Mouse (Mus musculus): Measurements from ENCODE around the gene Cwc25. TPM values are rescaled to one million over a fixed set of nuclear protein-coding genes. Genes with fewer than 3 reads are reported as not detected.
"Not testable (repeated sequence)": the region's sequence is repeated elsewhere in the genome, so short reads cannot be mapped to it uniquely, and the experiment has no call there.

Cwc25 gene
- polyA plus RNA-seq, 1 experiment from 2014 or later: 10.5 TPM

- 0 out of 2 replicates have a peak, but pooled peaks cover 3% of the 10 kb centered on the region for H3K9me3 ChIP-seq (ENCODE audit: control insufficient read depth, low read length)
- peak overlapping the region; percentile 89; the same call in 1 of the 2 replicates for H3K4me2 ChIP-seq (ENCODE audit: low read length)
- 39% methylated on average over 8 of the region's 8 CpGs for WGBS
- H3K36me3 ChIP-seq (ENCODE audit: control insufficient read depth, insufficient read depth, low read length): no peaks in the 10 kb centered on the region
- no peaks in the 10 kb centered on the region for H3K27me3 ChIP-seq (replicated peaks; ENCODE audit: control insufficient read depth, insufficient read depth, low read length)
- no peak overlapping the region for H3K27ac ChIP-seq (ENCODE audit: low read depth)
- H3K4me1 ChIP-seq (replicated peaks; ENCODE audit: control insufficient read depth, insufficient read depth, low read length): peaks cover 20% of the 10 kb centered on the region
- ATAC-seq (replicated peaks; ENCODE audit: low FRiP score, low TSS enrichment, low read depth) (no peak), DNase-seq (ENCODE audit: low spot score) (no peak)
- no peak overlapping the region for H3K9ac ChIP-seq (ENCODE audit: low read length)
- H3K4me3 ChIP-seq (ENCODE audit: low read depth, low read length): 0 out of 2 replicates have a peak overlapping the region, but pooled peaks have one; percentile 2
Observed at GRCm38 (mm10) chr11:97798083-97798435, 31.7 kb upstream of the Cwc25 start.

DNA sequence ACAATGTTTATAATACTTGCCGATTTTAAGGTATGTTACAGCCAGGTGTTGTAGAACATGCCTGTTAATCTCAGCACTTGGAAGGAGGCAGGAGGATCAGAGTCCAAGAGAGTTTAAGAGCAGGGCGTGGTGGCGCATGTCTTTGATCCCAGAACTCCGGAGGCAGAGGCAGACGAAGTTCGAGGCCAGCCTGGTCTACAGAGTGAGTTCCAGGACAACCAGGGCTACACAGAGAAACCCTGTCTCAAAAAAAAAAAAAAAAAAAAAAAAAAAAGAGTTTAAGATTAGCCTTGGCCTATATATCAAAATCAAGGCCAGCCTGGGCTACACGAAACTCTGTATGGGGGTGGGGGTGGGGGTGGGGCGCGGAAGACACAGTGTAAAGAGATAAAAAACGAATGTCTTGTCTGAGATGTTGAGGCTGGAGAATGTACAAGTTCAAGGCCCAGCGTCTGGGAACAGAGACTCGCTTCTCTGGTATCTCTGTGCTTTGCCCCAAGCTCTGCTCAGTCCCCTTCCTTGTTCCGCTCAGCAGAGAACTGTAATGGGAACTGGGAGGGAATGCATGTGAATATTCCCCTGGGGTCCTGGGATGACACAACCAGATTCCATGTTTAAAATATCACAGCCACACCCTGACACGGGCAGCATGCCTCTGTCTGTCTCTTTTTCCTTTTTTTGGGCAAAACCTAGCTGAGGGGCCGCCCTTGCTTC is 31.2 kb upstream of the Cwc25 start:
- DNase-seq (ENCODE audit: low spot score) (no peak), ATAC-seq (replicated peaks; ENCODE audit: low FRiP score, low TSS enrichment, low read depth) (no peak)
- H3K27ac ChIP-seq (ENCODE audit: low read depth): no peak overlapping the region
- no peak overlapping the region for H3K4me3 ChIP-seq (ENCODE audit: low read depth, low read length)
- H3K4me2 ChIP-seq (ENCODE audit: low read length): no peak overlapping the region
- H3K9me3 ChIP-seq (ENCODE audit: control insufficient read depth, low read length): 0 out of 2 replicates have a peak, but pooled peaks cover 3% of the 10 kb centered on the region
- peaks cover 16% of the 10 kb centered on the region for H3K4me1 ChIP-seq (replicated peaks; ENCODE audit: control insufficient read depth, insufficient read depth, low read length)
- WGBS: 52% methylated on average over 15 of the region's 15 CpGs
- no peak overlapping the region for H3K9ac ChIP-seq (ENCODE audit: low read length)
- no peaks in the 10 kb centered on the region for H3K36me3 ChIP-seq (ENCODE audit: control insufficient read depth, insufficient read depth, low read length)
- H3K27me3 ChIP-seq (replicated peaks; ENCODE audit: control insufficient read depth, insufficient read depth, low read length): no peaks in the 10 kb centered on the region

DNA sequence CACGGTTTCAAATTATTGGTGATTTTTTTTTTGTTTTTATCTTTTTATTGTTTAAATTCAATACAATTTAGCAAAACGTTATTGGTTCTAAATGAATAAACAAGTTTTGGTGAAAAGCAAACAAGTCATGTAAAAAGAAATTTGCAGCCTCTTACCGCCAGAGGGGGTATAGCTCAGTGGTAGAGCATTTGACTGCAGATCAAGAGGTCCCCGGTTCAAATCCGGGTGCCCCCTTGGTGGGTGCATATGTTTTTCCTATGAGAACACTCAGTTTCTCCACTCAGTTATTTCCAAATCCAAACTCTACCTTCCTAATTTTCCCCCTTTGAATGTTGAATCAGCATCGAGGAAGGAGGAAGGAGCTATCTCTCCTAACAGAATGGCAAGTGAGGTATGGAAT is 30.6 kb upstream of the Cwc25 start:
- Histone ChIP-seq H3K4me1 (replicated peaks; ENCODE audit: control insufficient read depth, insufficient read depth, low read length) (peaks cover 10% of the 10 kb centered on the region), H3K4me2 (ENCODE audit: low read length) (no peak overlapping the region), H3K36me3 (ENCODE audit: control insufficient read depth, insufficient read depth, low read length) (no peaks in the 10 kb centered on the region), H3K9me3 (ENCODE audit: control insufficient read depth, low read length) (0 out of 2 replicates have a peak, but pooled peaks cover 3% of the 10 kb centered on the region), H3K27ac (ENCODE audit: low read depth) (no peak overlapping the region), H3K9ac (ENCODE audit: low read length) (no peak overlapping the region), H3K27me3 (replicated peaks; ENCODE audit: control insufficient read depth, insufficient read depth, low read length) (no peaks in the 10 kb centered on the region), H3K4me3 (ENCODE audit: low read depth, low read length) (no peak overlapping the region)
- 5% methylated on average over 6 of the region's 6 CpGs for WGBS
- peak; percentile 81 for DNase-seq (ENCODE audit: low spot score)
- ATAC-seq (replicated peaks; ENCODE audit: low FRiP score, low TSS enrichment, low read depth): no peak

DNA sequence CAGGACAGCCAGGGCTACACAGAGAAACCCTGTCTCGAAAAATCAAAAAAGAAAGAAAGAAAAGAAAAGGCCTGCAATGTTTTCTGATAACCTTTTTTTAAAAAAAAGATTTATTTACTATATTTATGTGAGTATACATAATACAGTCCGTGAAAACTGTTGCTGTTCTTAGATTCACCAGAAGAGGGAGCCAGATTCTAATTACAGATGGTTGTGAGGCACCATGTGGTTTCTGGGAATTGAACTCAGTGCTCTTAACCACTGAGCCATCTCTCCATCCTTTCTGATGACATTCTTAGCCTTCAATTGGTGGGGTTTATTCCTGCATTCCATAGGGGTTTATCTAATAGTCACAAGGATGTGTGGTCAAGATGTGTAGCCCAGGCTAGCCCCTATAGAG is 26.8 kb upstream of the Cwc25 start:
- no peaks in the 10 kb centered on the region for H3K27me3 ChIP-seq (replicated peaks; ENCODE audit: control insufficient read depth, insufficient read depth, low read length)
- DNase-seq (ENCODE audit: low spot score) (no peak), ATAC-seq (replicated peaks; ENCODE audit: low FRiP score, low TSS enrichment, low read depth) (no peak)
- H3K9me3 ChIP-seq (ENCODE audit: control insufficient read depth, low read length): 0 out of 2 replicates have a peak, but pooled peaks cover 3% of the 10 kb centered on the region
- WGBS: 6% methylated on average over 2 of the region's 2 CpGs
- H3K4me1 ChIP-seq (replicated peaks; ENCODE audit: control insufficient read depth, insufficient read depth, low read length): no peaks in the 10 kb centered on the region
- H3K4me3 ChIP-seq (ENCODE audit: low read depth, low read length): no peak overlapping the region
- no peak overlapping the region for H3K27ac ChIP-seq (ENCODE audit: low read depth)
- no peaks in the 10 kb centered on the region for H3K36me3 ChIP-seq (ENCODE audit: control insufficient read depth, insufficient read depth, low read length)
- no peak overlapping the region for H3K9ac ChIP-seq (ENCODE audit: low read length)
- no peak overlapping the region for H3K4me2 ChIP-seq (ENCODE audit: low read length)

- not testable (repeated sequence) for H3K4me1 ChIP-seq (replicated peaks; ENCODE audit: control insufficient read depth, insufficient read depth, low read length); DNase-seq (ENCODE audit: low spot score); H3K27ac ChIP-seq (ENCODE audit: low read depth); ATAC-seq (replicated peaks; ENCODE audit: low FRiP score, low TSS enrichment, low read depth); H3K27me3 ChIP-seq (replicated peaks; ENCODE audit: control insufficient read depth, insufficient read depth, low read length); H3K9me3 ChIP-seq (ENCODE audit: control insufficient read depth, low read length); H3K4me3 ChIP-seq (ENCODE audit: low read depth, low read length); H3K9ac ChIP-seq (ENCODE audit: low read length); H3K4me2 ChIP-seq (ENCODE audit: low read length); H3K36me3 ChIP-seq (ENCODE audit: control insufficient read depth, insufficient read depth, low read length)
- 85% methylated on average over 2 of the region's 2 CpGs for WGBS
Observed at GRCm38 (mm10) chr11:97790778-97791438, 24.6 kb upstream of the Cwc25 start.

DNA sequence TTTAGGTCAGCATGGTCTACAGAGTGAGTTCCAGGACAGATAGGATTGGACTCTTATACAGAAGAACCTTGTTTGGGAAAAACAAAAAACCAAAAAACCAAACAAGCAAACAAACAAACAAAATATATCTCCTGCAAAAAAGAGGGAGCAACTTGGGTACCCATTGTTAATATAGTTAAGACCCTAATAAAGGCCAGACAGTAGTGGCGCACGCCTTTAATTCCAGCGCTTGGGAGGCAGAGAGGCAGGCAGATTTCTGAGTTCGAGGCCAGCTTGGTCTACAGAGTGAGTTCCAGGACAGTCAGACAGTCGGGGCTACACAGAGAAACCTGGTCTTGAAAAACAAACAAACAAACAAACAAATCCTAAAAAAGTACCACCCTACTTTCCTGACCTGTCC is 23.4 kb upstream of the Cwc25 start:
- WGBS: 82% methylated on average over 5 of the region's 5 CpGs
- ATAC-seq (replicated peaks; ENCODE audit: low FRiP score, low TSS enrichment, low read depth): no peak
- Histone ChIP-seq H3K27ac (ENCODE audit: low read depth) (no peak overlapping the region), H3K4me2 (ENCODE audit: low read length) (no peak overlapping the region), H3K9me3 (ENCODE audit: control insufficient read depth, low read length) (0 out of 2 replicates have a peak, but pooled peaks cover 3% of the 10 kb centered on the region), H3K27me3 (replicated peaks; ENCODE audit: control insufficient read depth, insufficient read depth, low read length) (no peaks in the 10 kb centered on the region), H3K4me3 (ENCODE audit: low read depth, low read length) (no peak overlapping the region), H3K9ac (ENCODE audit: low read length) (no peak overlapping the region), H3K4me1 (replicated peaks; ENCODE audit: control insufficient read depth, insufficient read depth, low read length) (no peaks in the 10 kb centered on the region), H3K36me3 (ENCODE audit: control insufficient read depth, insufficient read depth, low read length) (no peaks in the 10 kb centered on the region)
- DNase-seq (ENCODE audit: low spot score): no peak

- ATAC-seq (replicated peaks; ENCODE audit: low FRiP score, low TSS enrichment, low read depth) (no peak), DNase-seq (ENCODE audit: low spot score) (no peak)
- H3K9ac ChIP-seq (ENCODE audit: low read length): no peak overlapping the region
- no peak overlapping the region for H3K27ac ChIP-seq (ENCODE audit: low read depth)
- H3K27me3 ChIP-seq (replicated peaks; ENCODE audit: control insufficient read depth, insufficient read depth, low read length): no peaks in the 10 kb centered on the region
- no peak overlapping the region for H3K4me3 ChIP-seq (ENCODE audit: low read depth, low read length)
- no peak overlapping the region for H3K4me2 ChIP-seq (ENCODE audit: low read length)
- no peaks in the 10 kb centered on the region for H3K4me1 ChIP-seq (replicated peaks; ENCODE audit: control insufficient read depth, insufficient read depth, low read length)
- no peaks in the 10 kb centered on the region for H3K36me3 ChIP-seq (ENCODE audit: control insufficient read depth, insufficient read depth, low read length)
- WGBS: 93% methylated on average over 3 of the region's 3 CpGs
- no peaks in the 10 kb centered on the region for H3K9me3 ChIP-seq (ENCODE audit: control insufficient read depth, low read length)
Observed at GRCm38 (mm10) chr11:97787961-97788360, 21.6 kb upstream of the Cwc25 start.

DNA sequence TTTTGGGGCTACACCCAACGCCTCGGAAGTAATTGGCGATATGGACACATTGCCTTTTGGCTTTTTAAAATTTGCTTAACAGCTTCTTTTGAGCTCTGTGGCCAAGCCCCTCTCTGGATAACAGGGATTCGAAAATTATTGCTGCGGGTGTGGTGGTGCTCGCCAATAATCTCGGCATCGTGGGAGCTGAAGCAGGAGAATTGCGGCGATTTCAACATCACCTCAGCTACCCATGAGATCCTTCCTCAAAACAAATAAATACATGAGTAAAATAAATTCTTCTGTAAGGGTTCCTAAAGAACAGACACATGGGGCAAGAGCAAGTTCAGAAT is 16.2 kb upstream of the Cwc25 start:
- Histone ChIP-seq H3K27me3 (replicated peaks; ENCODE audit: control insufficient read depth, insufficient read depth, low read length) (no peaks in the 10 kb centered on the region), H3K4me1 (replicated peaks; ENCODE audit: control insufficient read depth, insufficient read depth, low read length) (peaks cover 10% of the 10 kb centered on the region), H3K4me3 (ENCODE audit: low read depth, low read length) (peak overlapping the region; percentile 77), H3K27ac (ENCODE audit: low read depth) (peak overlapping the region; percentile 89), H3K9ac (ENCODE audit: low read length) (peak overlapping the region; percentile 97), H3K9me3 (ENCODE audit: control insufficient read depth, low read length) (no peaks in the 10 kb centered on the region), H3K36me3 (ENCODE audit: control insufficient read depth, insufficient read depth, low read length) (peaks cover 38% of the 10 kb centered on the region), H3K4me2 (ENCODE audit: low read length) (peak overlapping the region; percentile 61)
- DNase-seq (ENCODE audit: low spot score) (no peak), ATAC-seq (replicated peaks; ENCODE audit: low FRiP score, low TSS enrichment, low read depth) (no peak)
- WGBS: 0% methylated on average over 10 of the region's 10 CpGs

All from intestine, embryonic 14.5 days (tissue).